Mouse (Mus musculus) heart, embryonic 10.5 days (tissue): ENCODE results near the gene Crls1. TPM values are rescaled to one million over a fixed set of nuclear protein-coding genes. Genes with fewer than 3 reads are reported as not detected.

Source experiments
- DNase-seq: peaks from one replicate; pipeline ENCODE4 v3.0.0-alpha.2; 2017; ENCODE audit warnings: low spot score
- H3K27ac ChIP-seq: fragments of 300-500 bp; sonication (generic); 2 replicates; pipeline ENCODE4 v1.5.1; 2016; ENCODE audit warnings: mild to moderate bottlenecking
- H3K27me3 ChIP-seq: fragments of 300-500 bp; sonication (generic); 2 replicates; pipeline ENCODE4 v1.6.1; 2016; ENCODE audit warnings: mild to moderate bottlenecking; ENCODE audit not compliant: poor library complexity, insufficient read depth, severe bottlenecking
- H3K36me3 ChIP-seq: fragments of 300-500 bp; sonication (generic); 2 replicates; pipeline ENCODE4 v1.6.1; 2016; ENCODE audit warnings: mild to moderate bottlenecking, moderate library complexity
- H3K4me1 ChIP-seq: fragments of 300-500 bp; sonication (generic); 2 replicates; pipeline ENCODE4 v1.6.1; 2016; ENCODE audit warnings: mild to moderate bottlenecking
- H3K4me3 ChIP-seq: fragments of 300-500 bp; sonication (generic); 2 replicates; pipeline ENCODE4 v1.5.1; 2016; ENCODE audit warnings: mild to moderate bottlenecking, moderate library complexity
- H3K9me3 ChIP-seq: fragments of 300-500 bp; sonication (generic); 2 replicates; pipeline ENCODE4 v1.6.1; 2016; ENCODE audit warnings: mild to moderate bottlenecking, moderate library complexity
- WGBS: fragments of 180-500 bp; shearing (Covaris S2); methylation state at CpG from one replicate; pipeline ENCODE4 v1.1.7; 2016; 5-methylcytosine and 5-hydroxymethylcytosine counted together
- polyA plus RNA-seq: library from polyadenylated mRNA; unstranded; fragments of >200 nt; fragmentation: Nextera tagmentation; extraction: Ambion mirVana; gene quantifications from 2 replicates; pipeline ENCODE4 v1.2.1, GENCODE M21; 2016

Crls1 gene
- polyA plus RNA-seq: 9.5 and 16.3 TPM in 2 replicates

- Histone ChIP-seq H3K9me3 (no peaks in the 10 kb centered on the region), H3K4me3 (peak within 1 kb of the TSS; percentile 91), H3K36me3 (peaks cover 19% of the 10 kb centered on the region), H3K4me1 (peaks cover 11% of the 10 kb centered on the region), H3K27me3 (no peaks in the 10 kb centered on the region), H3K27ac (peak within 1 kb of the TSS; percentile 92)
- WGBS: 2% methylated on average over 96 of the region's 96 CpGs
- peak; percentile 98 for DNase-seq
Measured at GRCm38 (mm10) chr2:132846407-132847358, at the start of gene Crls1. TSS of gene Crls1 (plus strand) at chr2:132846666.

- Histone ChIP-seq H3K27me3 (no peaks in the 10 kb centered on the region), H3K4me3 (no peak overlapping the region), H3K27ac (no peak overlapping the region), H3K36me3 (peaks cover 56% of the 10 kb centered on the region), H3K9me3 (no peaks in the 10 kb centered on the region), H3K4me1 (no peaks in the 10 kb centered on the region)
- no peak for DNase-seq
- 83% methylated on average over 2 of the region's 2 CpGs for WGBS
Measured at GRCm38 (mm10) chr2:132802976-132803375, 43.5 kb upstream of the Crls1 start.

GRCm38 (mm10) chr2:132815608-132816314 lies 30.7 kb upstream of the Crls1 start, which contains the start of the genes Trmt6 and Mcm8:
TSS of gene Trmt6 (minus strand) at chr2:132816055.
TSS of gene Mcm8 (plus strand) at chr2:132816141.
- Histone ChIP-seq H3K36me3 (peaks cover 29% of the 10 kb centered on the region), H3K4me1 (peaks cover 16% of the 10 kb centered on the region), H3K27me3 (no peaks in the 10 kb centered on the region), H3K9me3 (no peaks in the 10 kb centered on the region), H3K27ac (peak within 1 kb of the TSS; percentile 94), H3K4me3 (peak within 1 kb of the TSS; percentile 86)
- under 1% methylated on average over 59 of the region's 59 CpGs for WGBS
- DNase-seq: peak; percentile 97

GRCm38 (mm10) chr2:132841071-132841470 lies 5.4 kb upstream of the Crls1 start:
- WGBS: 90% methylated on average over 4 of the region's 4 CpGs
- H3K36me3 ChIP-seq: peaks cover 27% of the 10 kb centered on the region
- no peak for DNase-seq
- H3K4me1 ChIP-seq: no peaks in the 10 kb centered on the region
- H3K9me3 ChIP-seq: no peaks in the 10 kb centered on the region
- no peaks in the 10 kb centered on the region for H3K27me3 ChIP-seq
- H3K4me3 ChIP-seq: no peak overlapping the region
- H3K27ac ChIP-seq: no peak overlapping the region

- H3K4me1 ChIP-seq: peaks cover 11% of the 10 kb centered on the region
- DNase-seq: no peak
- 31% methylated on average over 7 of the region's 7 CpGs for WGBS
Measured at GRCm38 (mm10) chr2:132847581-132847980, 1.1 kb downstream of the Crls1 start.

GRCm38 (mm10) chr2:132848361-132848760 lies 1.9 kb downstream of the Crls1 start:
- Histone ChIP-seq H3K9me3 (no peaks in the 10 kb centered on the region), H3K27ac (no peak overlapping the region), H3K4me3 (no peak overlapping the region), H3K27me3 (no peaks in the 10 kb centered on the region), H3K36me3 (peaks cover 22% of the 10 kb centered on the region), H3K4me1 (peaks cover 11% of the 10 kb centered on the region)
- 86% methylated on average over 4 of the region's 4 CpGs for WGBS
- no peak for DNase-seq

More at GRCm38 (mm10) chr2:132847581-132847980, 1.1 kb downstream of the Crls1 start:
- Histone ChIP-seq H3K4me3 (peak overlapping the region; percentile 91), H3K27ac (no peak overlapping the region), H3K36me3 (peaks cover 26% of the 10 kb centered on the region), H3K9me3 (no peaks in the 10 kb centered on the region), H3K27me3 (no peaks in the 10 kb centered on the region)

- Histone ChIP-seq H3K27me3 (no peaks in the 10 kb centered on the region), H3K4me1 (peaks cover 11% of the 10 kb centered on the region), H3K9me3 (no peaks in the 10 kb centered on the region), H3K4me3 (no peak overlapping the region), H3K36me3 (peaks cover 22% of the 10 kb centered on the region), H3K27ac (no peak overlapping the region)
- WGBS: 93% methylated on average over 6 of the region's 6 CpGs
- no peak for DNase-seq
Measured at GRCm38 (mm10) chr2:132849141-132849540, 2.7 kb downstream of the Crls1 start.

- 91% methylated on average over 1 of the region's 1 CpGs for WGBS
- no peak for DNase-seq
- Histone ChIP-seq H3K27ac (no peak overlapping the region), H3K27me3 (no peaks in the 10 kb centered on the region), H3K9me3 (no peaks in the 10 kb centered on the region), H3K4me3 (no peak overlapping the region), H3K4me1 (peaks cover 2% of the 10 kb centered on the region; the same call in 1 of the 2 replicates), H3K36me3 (peaks cover 22% of the 10 kb centered on the region)
Measured at GRCm38 (mm10) chr2:132853051-132853450, 6.6 kb downstream of the Crls1 start.

- Histone ChIP-seq H3K27ac (no peak overlapping the region), H3K27me3 (no peaks in the 10 kb centered on the region), H3K36me3 (peaks cover 10% of the 10 kb centered on the region), H3K9me3 (no peaks in the 10 kb centered on the region), H3K4me1 (no peaks in the 10 kb centered on the region), H3K4me3 (no peak overlapping the region)
- no peak for DNase-seq
- 66% methylated on average over 5 of the region's 5 CpGs for WGBS
Measured at GRCm38 (mm10) chr2:132856333-132856732, 9.9 kb downstream of the Crls1 start.

GRCm38 (mm10) chr2:132860435-132860834 lies 14.0 kb downstream of the Crls1 start:
- Histone ChIP-seq H3K9me3 (no peaks in the 10 kb centered on the region), H3K4me1 (no peaks in the 10 kb centered on the region), H3K4me3 (no peak overlapping the region), H3K27ac (no peak overlapping the region), H3K27me3 (no peaks in the 10 kb centered on the region), H3K36me3 (peaks cover 10% of the 10 kb centered on the region; the same call in 1 of the 2 replicates)
- no peak for DNase-seq

GRCm38 (mm10) chr2:132861456-132861855 lies 15.0 kb downstream of the Crls1 start:
- Histone ChIP-seq H3K4me3 (no peak overlapping the region), H3K9me3 (no peaks in the 10 kb centered on the region), H3K27ac (no peak overlapping the region), H3K27me3 (no peaks in the 10 kb centered on the region), H3K36me3 (peaks cover 15% of the 10 kb centered on the region), H3K4me1 (no peaks in the 10 kb centered on the region)
- no peak for DNase-seq
- 94% methylated on average over 2 of the region's 2 CpGs for WGBS

GRCm38 (mm10) chr2:132863325-132863724 lies 16.9 kb downstream of the Crls1 start:
- H3K36me3 ChIP-seq: peaks cover 20% of the 10 kb centered on the region
- no peaks in the 10 kb centered on the region for H3K4me1 ChIP-seq
- H3K27me3 ChIP-seq: no peaks in the 10 kb centered on the region
- H3K4me3 ChIP-seq: no peak overlapping the region
- H3K27ac ChIP-seq: no peak overlapping the region
- DNase-seq: no peak
- 90% methylated on average over 2 of the region's 2 CpGs for WGBS
- H3K9me3 ChIP-seq: no peaks in the 10 kb centered on the region

- no peak for DNase-seq
- Histone ChIP-seq H3K36me3 (peaks cover 20% of the 10 kb centered on the region), H3K4me3 (no peak overlapping the region), H3K27ac (no peak overlapping the region), H3K27me3 (no peaks in the 10 kb centered on the region), H3K4me1 (no peaks in the 10 kb centered on the region), H3K9me3 (no peaks in the 10 kb centered on the region)
- WGBS: 70% methylated on average over 5 of the region's 5 CpGs
Measured at GRCm38 (mm10) chr2:132867521-132867920, 21.1 kb downstream of the Crls1 start.
